Mouse (Mus musculus) retina, adult 2 months (tissue): ENCODE results near the gene Krtap12-1.
"Not testable (repeated sequence)": the region's sequence is repeated elsewhere in the genome, so short reads cannot be mapped to it uniquely, and the experiment has no call there.

Experiments
- DNase-seq: peaks from one replicate; pipeline ENCODE4 v3.0.0-alpha.2; 2012; ENCODE audit warnings: low read depth, low spot score

Krtap12-1 gene

DNA sequence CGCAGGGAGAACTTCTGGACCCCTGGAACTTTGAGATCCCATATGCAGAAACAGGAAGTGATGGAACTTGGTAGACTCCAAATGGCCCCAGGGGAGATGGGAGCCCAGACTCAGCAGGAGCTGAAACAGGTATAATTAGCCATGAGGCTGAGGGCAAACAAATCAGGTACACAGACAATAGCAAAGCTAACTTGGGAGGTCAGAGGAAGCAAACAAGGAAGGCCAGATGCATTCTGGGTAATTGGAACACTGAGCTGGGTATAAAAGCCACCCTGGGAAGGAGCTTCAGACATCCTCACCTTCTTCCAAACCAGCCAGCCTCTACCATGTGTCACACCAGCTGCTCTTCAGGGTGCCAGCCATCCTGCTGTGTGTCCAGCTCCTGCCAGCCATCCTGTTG is at the start of gene Krtap12-1:
Gene Krtap12-1 (plus strand): TSS at position 301 of the 400 bp plus-strand sequence.
- DNase-seq, result not testable (repeated sequence)

DNA sequence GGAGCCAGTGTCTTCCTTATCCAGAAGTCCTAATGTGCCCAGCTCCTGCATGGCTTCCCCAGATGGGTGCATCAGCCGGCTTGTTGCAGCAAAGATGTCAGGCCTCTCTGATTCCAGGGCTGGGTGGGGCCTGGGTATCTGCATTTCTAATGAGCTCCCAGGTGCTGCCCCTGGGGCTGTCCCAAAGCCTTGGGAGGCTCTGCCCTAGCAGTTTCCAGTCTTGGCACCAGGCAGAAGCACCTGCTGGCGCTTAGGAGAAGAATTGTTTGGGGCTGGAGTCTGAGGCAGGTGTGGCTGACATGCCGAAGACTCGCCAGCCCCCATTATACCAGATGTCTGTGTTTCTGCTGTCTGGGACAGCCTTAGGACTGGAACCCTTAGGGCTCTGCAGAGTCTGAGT is 49.7 kb upstream of the Krtap12-1 start:
- DNase-seq, result no peak

DNA sequence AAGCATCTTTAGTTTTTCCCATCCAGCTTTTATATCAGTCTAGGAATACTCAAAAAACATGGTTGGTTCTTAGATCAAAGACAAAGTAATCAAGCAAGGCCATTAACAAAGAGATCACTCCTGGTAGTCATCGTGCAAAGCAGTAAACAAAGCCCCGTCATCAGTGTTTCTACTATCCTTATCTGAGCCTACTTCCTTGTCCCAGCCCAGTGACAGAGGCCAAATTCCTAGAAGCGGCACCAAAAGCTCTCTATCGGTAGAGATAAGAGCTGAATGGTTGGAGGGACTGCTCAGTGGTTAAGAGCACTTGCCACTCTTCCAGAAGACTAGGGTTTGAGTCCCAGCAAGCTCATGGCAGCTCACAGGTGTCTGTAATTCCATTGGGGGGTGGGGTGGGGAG is 48.9 kb upstream of the Krtap12-1 start:
- DNase-seq, result no peak

DNA sequence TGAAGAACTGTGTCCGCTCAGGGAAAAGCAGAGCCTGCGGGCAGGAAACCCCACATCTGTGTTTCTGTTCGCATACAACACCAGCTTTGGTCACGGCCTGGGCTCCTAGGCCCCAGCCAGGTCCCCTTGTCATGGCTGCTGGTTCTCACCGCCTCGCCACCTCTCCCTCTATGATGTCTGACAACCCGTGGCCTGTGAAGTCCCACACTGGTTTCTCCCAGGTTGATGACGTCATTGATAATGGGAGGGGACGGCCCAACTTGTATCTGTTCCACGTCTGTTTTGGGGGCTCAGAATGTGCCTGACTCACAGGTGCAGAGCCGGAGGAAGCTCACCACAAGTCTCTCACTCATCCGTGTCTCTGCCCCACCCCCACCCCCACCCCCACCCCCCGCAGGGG is 46.6 kb upstream of the Krtap12-1 start:
- no peak for DNase-seq

DNA sequence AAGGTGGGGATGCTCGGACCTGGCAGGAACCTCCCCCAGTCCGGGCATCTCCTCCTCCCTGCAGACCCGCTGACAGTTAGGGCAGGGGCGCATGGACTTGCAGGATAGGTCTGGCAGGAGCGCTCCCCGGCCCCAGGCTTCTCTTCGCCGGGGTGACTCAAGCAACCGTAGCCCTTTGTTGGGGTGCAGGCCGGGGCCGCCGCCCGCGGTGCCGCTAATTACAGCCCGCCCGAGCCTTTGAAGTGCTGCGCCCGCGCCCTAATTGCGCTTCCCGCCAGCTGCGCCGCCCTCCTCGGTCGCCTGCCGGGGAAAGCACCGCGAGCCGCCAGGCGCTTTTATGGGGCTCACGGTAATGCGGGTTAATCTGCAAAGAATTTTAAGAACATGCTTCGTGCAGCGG is 42.8 kb upstream of the Krtap12-1 start:
- DNase-seq, result no peak

DNA sequence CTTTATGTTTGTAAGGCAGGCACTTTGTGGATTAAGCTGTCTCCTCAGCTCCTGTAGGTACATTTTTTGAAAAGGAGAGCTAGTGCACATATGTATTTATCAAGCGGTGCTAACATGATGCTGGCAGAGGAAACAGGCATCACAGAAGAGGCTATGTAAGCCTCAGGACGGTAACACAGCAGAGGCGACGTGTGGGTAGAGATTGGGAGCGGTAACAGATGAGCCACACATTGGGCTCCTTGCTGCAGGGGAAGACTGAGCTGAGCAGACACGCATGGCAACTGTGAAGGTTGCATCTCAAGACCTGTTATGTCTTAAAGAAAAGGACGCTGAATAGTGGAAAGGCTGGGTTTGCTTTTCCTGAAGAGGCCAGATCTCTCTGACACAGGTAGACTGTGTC is 37.4 kb upstream of the Krtap12-1 start:
- no peak for DNase-seq

DNA sequence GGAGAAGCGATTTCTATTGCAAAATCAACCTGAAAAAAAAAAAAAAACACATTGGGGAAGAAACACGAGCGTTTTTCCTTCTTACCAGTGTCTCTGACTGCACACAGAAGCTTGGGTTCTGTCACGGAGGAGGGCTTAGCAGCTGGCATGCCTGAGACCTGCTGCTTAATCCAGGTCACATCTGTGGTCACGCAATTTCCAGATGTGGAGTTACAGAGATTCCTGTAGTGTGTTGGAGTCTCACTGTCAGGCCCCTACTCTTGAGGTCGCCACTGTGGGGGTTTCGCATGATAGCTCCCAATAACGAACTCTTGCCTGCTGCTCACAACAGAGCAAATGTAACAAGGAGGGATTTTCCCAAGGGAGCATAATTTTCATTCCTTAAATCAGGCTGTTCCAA is 36.2 kb upstream of the Krtap12-1 start:
- no peak for DNase-seq

DNA sequence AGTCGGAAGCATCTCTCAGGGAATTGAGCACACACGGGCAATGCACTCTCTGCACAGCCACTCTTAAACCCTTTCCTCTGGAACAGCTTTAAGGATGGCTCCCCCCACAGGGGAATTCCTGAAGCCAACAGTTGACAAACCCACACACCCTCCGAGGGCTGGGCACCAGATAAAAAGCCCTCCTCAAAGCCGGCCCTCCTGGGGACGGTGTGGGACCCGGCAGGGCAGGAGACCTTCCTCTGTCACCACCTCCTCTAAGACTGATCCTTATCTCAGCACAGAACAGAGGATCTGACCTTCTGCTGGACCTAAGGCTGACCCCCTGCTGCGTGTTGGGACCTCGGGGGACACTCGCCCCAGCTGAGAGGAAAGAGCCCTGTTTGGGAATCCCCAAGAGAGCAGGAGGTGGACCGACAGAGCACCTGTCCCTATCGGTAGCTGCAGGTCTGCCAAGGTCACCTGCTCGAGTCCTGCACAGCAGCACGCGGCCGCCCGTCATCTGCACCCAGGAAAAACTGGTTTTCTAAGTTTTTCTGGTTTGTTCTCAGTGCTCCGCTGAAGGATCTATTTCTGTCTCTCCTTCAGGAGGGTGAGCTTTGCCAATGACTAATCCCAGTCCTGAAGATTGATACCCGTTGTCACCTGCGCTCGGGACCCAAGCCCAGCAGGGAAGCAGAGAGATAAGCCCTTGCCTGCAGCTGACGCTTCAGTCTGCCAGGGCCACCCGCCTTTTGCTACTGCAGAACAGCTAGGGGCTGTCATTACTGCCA is 34.3 kb upstream of the Krtap12-1 start, which contains the start of gene Tspear:
Gene Tspear (plus strand): TSS at position 675 of the 770 bp plus-strand sequence.
- DNase-seq, result no peak

DNA sequence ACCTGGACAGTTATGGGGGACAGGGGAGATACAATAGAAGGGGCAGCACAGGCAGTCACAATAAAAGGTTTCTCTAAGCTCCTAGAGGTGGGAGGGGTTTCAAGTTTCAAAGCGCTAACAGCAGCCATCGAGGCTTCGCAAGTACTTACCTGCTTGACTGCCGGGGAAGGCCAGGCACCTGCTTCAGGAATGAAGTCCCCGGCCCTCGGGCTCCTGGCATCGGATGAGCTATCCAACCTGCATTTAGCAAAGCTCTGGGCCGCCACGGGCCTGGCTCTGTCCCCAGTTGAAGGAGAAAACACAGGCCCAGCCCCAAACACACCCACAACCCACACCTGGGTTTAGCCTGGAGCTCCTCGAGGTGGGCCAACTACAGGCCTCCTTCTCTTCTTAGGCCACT is 33.4 kb upstream of the Krtap12-1 start:
- DNase-seq, result no peak

DNA sequence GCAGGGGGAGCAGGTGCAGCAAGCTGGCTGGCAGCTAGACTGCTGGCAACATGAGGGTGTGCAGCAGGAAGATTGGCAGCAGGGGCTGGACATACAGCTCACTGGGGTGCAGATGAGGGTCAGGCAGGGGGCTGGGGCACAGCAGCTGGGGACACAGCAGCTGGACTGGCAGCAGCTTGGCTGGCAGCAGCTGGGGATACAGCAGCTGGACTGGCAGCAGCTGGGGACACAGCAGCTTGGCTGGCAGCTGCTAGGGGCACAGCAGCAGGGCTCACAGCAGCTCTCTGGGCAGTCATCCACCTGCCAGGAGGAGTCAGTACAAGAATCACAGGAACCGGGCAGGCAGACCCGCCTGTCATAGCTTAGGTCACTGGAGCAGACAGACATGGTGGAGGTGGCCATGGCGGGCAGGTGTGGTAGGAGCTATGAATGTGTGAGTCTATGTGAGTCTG is 30.0 kb upstream of the Krtap12-1 start, which contains the start of gene Gm19402:
Gene Gm19402 (minus strand): TSS at position 402 of the 452 bp plus-strand sequence.
- not testable (repeated sequence) for DNase-seq

DNA sequence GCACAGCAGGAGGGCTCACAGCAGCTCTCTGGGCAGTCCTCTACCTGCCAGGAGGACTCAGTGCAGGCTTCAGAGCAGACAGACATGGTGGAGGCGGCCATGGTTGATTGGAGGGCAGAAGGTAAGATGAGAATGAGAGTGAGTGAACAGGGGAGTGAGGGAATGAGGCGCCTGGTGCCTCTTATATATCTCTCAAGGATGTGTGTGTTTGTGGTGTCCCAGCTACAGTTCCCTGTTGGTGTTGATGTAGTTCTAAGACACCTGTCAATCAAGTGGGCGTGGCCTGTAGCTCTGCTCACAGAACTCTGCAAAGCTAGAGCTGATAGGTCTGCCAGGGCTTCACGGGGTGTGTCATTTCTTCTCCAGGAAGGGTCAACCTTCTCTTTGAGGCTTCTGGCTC is 23.3 kb upstream of the Krtap12-1 start, which contains the start of gene Gm9508:
Gene Gm9508 (minus strand): TSS at position 101 of the 400 bp plus-strand sequence.
- DNase-seq, result no peak

DNA sequence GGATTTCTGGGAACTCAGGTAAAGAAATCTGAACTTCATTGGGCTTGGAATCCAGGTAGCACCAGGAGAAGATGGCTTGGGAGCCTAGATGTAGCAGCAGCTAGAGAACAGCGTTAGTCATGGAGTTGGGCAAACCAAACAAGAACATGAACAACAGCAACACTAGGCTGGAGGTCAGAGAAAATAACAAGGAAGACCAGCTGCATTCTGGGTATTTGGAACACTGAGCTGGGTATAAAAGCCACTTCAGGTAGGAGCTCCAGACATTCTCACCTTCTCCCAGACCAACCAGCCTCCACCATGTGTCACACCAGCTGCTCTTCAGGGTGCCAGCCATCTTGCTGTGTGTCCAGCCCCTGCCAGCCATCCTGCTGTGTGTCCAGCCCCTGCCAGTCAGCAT is 14.1 kb upstream of the Krtap12-1 start, which contains the start of gene Gm10272:
Gene Gm10272 (plus strand): TSS at position 301 of the 400 bp plus-strand sequence.
- DNase-seq, result no peak

DNA sequence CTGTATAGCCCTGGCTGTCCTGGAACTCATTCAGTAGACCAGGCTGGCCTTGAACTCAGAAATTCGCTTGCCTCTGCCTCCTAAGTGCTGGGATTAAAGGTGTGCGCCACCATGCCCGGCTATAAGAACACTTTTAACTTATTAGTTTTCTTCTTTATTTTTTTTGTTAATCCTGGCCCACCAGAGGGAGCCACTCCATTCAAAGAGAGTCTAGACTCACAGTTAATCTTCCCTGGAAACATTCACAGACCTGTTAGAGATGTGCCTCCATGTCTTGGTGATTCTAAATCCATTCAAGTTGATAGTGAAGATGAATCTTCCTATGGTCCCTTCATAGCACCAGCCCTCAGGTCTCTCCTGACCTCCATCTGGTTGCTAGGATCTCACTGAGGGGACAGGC is 10.6 kb upstream of the Krtap12-1 start:
- no peak for DNase-seq

DNA sequence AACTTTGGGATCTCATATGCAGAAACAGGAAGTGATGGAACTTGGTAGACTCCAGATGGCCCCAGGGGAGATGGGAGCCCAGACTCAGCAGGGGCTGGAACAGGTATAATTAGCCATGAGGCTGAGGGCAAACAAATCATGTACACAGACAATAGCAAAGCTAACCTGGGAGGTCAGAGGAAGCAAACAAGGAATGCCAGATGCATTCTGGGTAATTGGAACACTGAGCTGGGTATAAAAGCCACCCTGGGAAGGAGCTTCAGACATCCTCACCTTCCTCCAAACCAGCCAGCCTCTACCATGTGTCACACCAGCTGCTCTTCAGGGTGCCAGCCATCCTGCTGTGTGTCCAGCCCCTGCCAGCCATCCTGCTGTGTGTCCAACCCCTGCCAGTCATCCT is 9.2 kb upstream of the Krtap12-1 start, which contains the start of gene Gm10024:
Gene Gm10024 (plus strand): TSS at position 301 of the 400 bp plus-strand sequence.
- not testable (repeated sequence) for DNase-seq

DNA sequence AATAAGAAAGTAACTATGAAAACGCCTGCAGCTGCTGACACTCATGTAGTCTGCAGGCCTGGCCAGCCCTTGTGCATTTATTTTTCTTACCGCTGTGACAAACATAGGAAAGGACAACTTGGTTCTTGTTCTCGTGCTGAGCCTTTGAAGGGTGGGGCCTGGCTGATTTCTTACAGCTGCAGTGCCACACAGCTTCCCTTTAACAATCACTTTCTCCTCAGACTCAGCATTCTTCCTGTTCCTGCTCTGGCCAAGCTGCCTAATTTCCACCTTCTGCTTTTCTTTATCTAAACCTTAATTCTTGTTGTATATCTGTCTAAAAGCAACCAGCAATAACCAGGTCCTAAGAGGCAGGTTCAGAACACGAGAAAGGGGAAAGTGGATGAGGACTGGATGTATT is 6.7 kb upstream of the Krtap12-1 start:
- DNase-seq, result no peak

DNA sequence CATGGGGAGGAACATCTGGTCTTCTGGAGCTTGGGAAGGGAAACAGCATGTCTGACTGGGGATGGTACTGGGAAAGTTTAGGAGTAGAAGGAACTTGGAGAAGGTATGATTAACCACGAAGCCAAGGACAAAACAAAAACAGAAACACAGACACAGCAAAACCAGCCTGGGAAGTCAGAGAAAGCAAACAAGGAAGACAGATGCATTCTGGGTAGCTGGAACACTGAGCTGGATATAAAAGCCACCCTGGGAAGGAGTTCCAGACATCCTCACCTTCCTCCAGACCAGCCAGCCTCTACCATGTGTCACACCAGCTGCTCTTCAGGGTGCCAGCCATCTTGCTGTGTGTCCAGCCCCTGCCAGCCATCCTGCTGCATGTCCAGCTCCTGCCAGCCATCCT is 4.9 kb upstream of the Krtap12-1 start, which contains the start of gene Gm10142:
Gene Gm10142 (plus strand): TSS at position 301 of the 400 bp plus-strand sequence.
- no peak for DNase-seq

DNA sequence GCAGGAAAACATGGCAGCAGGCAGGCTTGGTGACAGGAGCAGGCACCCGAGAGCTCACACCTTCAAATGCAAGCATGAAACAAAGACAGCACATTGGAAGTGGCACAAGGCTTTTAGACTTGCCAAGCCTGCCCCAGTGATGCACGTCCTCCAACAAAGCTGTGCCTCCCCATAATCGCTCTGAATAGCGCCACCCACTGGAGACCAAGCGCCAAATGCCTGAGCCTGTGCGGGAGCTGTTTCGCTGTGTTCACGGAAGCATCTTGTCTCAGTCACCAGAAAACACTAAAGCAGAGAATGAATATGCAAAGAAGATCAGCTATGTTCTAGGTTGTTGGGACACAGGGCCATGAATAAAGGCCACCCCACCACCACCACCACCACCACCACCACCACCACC is 4.5 kb downstream of the Krtap12-1 start:
- no peak for DNase-seq

DNA sequence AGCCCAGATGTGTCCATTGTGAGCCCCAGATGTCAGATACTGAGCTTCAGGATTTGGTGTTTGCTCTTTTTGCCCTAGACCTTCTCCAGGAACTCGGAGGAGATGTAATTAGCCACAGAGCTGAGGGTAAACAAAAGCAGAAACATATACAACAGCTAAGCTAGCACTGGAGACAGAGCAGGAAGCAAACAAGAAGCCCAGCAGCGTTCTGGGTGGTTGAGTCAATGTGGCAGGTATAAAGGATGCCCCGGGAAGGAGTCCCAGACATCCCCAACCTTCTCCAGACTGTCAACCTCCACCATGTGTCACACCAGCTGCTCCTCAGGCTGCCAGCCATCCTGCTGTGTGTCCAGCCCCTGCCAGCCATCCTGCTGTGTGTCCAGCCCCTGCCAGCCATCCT is 5.8 kb downstream of the Krtap12-1 start, which contains the start of gene Gm10100:
Gene Gm10100 (plus strand): TSS at position 301 of the 400 bp plus-strand sequence.
- no peak for DNase-seq

DNA sequence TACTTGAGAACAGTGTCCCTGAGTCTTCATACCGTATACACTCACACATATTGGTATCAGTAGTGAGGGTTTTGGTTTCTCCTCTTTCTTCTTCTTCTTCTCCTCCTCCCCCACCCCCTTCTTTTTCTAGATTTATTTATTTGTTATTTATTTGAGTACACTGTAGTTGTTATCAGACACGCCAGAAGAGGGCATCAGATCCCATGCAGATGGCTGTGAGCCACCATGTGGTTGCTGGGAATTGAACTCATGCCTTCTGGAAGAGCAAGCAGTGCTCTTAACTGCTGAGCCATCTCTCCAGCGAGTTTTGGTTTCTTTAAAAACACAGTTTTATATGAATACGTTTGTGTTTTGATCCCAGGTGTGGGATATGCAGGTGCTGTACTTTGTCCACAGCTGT is 7.9 kb downstream of the Krtap12-1 start:
- no peak for DNase-seq

DNA sequence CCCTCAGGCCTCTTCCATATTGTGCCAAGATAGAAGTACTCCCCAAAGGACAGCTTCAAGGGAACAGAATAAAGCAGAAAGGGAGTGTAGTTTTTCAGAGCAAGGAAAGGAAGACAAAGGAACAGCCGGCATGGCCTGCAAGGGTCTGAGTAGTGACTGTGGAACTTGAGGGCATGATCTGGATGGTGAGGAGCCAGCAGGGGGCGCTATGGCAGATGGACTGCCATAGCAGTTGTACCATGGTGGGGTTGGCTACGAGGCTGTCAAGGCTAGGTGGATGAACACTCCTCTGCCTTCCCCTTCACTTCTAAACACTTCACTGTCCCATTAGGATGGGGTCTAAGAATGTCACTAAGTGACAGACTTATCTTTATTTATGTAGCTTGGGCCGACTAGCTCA is 8.8 kb downstream of the Krtap12-1 start:
- DNase-seq, result no peak

DNA sequence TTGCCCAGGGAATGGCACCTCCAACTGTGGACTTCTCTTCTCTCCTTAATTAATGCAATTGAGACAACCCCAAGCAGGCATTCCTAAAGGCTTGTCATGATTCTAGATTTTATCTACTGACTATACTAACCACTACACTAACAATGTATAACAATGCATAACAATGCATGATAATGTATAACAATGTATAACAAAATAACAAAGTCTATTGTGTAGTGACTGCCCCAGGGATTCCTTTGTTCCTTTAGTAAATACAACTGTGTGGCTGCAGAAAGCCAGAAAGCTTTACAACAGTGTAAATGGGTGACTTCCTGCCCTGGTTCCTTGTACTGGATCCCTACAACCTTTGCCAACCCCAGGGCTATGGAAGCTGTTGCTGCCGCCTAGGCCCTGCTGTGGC is 15.5 kb downstream of the Krtap12-1 start:
- DNase-seq, result no peak

DNA sequence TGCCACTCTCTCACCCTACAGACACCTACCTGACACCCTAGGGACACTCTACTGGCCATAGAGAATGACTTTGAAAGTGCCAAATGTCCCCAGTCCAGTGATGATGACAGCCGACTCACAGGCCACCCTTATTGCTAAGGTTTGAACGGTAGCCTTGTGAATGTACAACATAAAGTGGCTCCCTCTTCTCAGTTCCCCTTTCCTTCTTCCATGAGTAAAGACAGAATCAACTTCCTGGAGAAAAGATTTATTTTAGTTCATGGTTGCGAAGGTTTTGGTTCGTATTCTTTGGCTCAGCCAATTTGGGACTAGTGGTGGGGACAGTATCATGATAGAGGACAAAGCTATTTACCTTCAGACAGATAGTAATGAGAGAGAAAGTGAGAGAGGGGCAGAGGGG is 18.5 kb downstream of the Krtap12-1 start:
- no peak for DNase-seq
